Mouse (Mus musculus) intestine, embryonic 15.5 days (tissue): ENCODE results near the gene Tifa. TPM values are rescaled to one million over a fixed set of nuclear protein-coding genes. Genes with fewer than 3 reads are reported as not detected.
"Not testable (repeated sequence)": the region's sequence is repeated elsewhere in the genome, so short reads cannot be mapped to it uniquely, and the experiment has no call there.

Experiments
- ATAC-seq: fragments of 200-750 bp; cut with Nextera tagmentation; 2 replicates; pipeline ENCODE4 v1.8.0; 2017; ENCODE audit warnings: moderate TSS enrichment, moderate library complexity
- H3K27ac ChIP-seq: fragments of 300-500 bp; sonication (generic); 2 replicates; pipeline ENCODE4 v1.5.1; 2015; ENCODE audit warnings: mild to moderate bottlenecking, inconsistent platforms
- H3K27me3 ChIP-seq: fragments of 300-500 bp; sonication (generic); replicated peaks from 2 replicates; pipeline ENCODE4 v1.6.1; 2015; ENCODE audit warnings: inconsistent platforms
- H3K36me3 ChIP-seq: fragments of 300-500 bp; sonication (generic); 2 replicates; pipeline ENCODE4 v1.6.1; 2015; ENCODE audit warnings: inconsistent platforms
- H3K4me1 ChIP-seq: fragments of 300-500 bp; sonication (generic); replicated peaks from 2 replicates; pipeline ENCODE4 v1.6.1; 2015; ENCODE audit warnings: inconsistent platforms
- H3K4me2 ChIP-seq: fragments of 300-500 bp; sonication (generic); replicated peaks from 2 replicates; pipeline ENCODE4 v1.6.1; 2015; ENCODE audit warnings: mild to moderate bottlenecking, inconsistent platforms
- H3K4me3 ChIP-seq: fragments of 300-500 bp; sonication (generic); replicated peaks from 2 replicates; pipeline ENCODE4 v1.5.1; 2015; ENCODE audit warnings: inconsistent platforms
- H3K9ac ChIP-seq: fragments of 300-500 bp; sonication (generic); 2 replicates; pipeline ENCODE4 v1.6.1; 2015; ENCODE audit warnings: inconsistent platforms
- H3K9me3 ChIP-seq: fragments of 300-500 bp; sonication (generic); 2 replicates; pipeline ENCODE4 v1.6.1; 2016; ENCODE audit warnings: inconsistent platforms
- WGBS: fragments of 180-500 bp; shearing (Covaris S2); methylation state at CpG from one replicate; pipeline ENCODE4 v1.1.7; 2015; 5-methylcytosine and 5-hydroxymethylcytosine counted together
- polyA plus RNA-seq: library from polyadenylated mRNA; unstranded; fragments of >200 nt; fragmentation: Nextera tagmentation; extraction: Ambion mirVana; gene quantifications from 2 replicates; pipeline ENCODE4 v1.2.1, GENCODE M21; 2015

Tifa gene
- polyA plus RNA-seq, 1 experiment from 2014 or later: 24.7 TPM

DNA sequence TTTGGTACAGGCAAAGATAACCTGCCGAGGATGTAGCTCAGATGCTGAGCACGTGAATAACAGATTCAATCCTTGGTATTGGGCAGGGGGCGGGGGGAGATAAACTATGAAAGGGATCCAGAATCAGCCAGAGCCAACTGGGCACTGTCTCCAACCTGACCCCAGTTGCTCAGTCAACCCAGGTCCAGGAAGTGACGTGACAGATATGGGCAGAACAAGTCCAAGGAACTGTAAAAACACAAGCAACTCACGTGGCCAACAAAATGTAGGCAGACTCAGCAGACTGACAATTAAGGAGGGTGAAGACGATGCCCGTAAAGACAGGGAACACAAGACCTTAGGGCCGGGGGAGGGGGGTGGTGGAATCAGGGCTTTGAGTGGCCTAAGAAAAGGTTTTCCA lies 27.2 kb upstream of the Tifa start:
- no peak for ATAC-seq
- Histone ChIP-seq H3K4me3 (no peak overlapping the region), H3K27me3 (no peaks in the 10 kb centered on the region; the same call in none of the 2 replicates), H3K4me1 (no peaks in the 10 kb centered on the region), H3K27ac (no peak overlapping the region), H3K36me3 (no peaks in the 10 kb centered on the region), H3K4me2 (no peak overlapping the region), H3K9ac (no peak overlapping the region), H3K9me3 (no peaks in the 10 kb centered on the region)
- 64% methylated on average over 8 of the region's 8 CpGs for WGBS

DNA sequence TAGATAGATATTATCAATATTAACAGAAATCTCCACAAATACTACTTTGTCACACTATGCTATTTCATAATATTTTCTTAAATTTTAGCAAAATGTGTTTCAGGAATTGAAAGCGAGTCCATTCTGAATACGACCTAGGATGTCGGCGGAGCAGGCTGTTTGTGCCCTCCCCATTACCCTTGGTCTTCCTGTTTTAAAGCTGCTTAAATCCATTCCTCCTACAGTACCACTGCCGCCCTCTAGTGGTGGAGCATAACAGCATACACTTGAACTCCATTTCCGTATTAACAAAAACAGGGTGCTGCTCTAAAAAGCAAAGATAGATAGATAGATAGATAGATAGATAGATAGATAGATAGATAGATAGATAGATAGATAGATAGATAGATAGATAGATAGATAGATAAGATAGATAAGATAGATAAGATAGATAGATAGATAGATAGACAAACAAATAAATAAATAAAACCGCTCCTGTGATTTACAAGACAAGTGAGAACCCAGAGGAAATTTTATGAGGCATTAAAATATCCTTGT lies 26.5 kb upstream of the Tifa start:
- Histone ChIP-seq H3K4me2 (no peak overlapping the region), H3K9me3 (no peaks in the 10 kb centered on the region), H3K27ac (no peak overlapping the region), H3K4me1 (no peaks in the 10 kb centered on the region), H3K27me3 (no peaks in the 10 kb centered on the region; the same call in none of the 2 replicates), H3K9ac (no peak overlapping the region), H3K36me3 (no peaks in the 10 kb centered on the region), H3K4me3 (no peak overlapping the region)
- 29% methylated on average over 7 of the region's 7 CpGs for WGBS
- 0 out of 2 replicates have a peak, but pooled peaks have one; percentile 47 for ATAC-seq

DNA sequence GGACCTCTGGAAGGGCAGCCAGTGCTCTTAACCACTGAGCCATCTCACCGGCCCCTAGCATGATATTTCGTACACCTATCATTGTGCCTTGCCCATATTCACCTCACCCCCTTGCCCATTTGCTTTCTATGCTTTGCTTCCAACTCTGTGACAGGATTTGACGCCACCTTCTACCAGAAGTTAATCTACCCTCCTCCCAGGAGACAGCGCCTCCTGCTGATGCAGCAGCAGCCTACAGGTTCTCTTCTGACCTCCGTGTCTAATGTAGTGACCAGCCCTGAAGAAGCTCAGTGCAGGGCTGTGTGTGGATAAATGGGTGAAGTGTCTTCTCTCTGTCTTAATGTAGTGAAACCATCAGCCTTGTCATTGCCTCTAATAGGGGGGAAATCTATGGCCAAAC lies 25.1 kb upstream of the Tifa start:
- Histone ChIP-seq H3K9me3 (no peaks in the 10 kb centered on the region), H3K9ac (no peak overlapping the region), H3K27me3 (no peaks in the 10 kb centered on the region; the same call in 1 of the 2 replicates), H3K27ac (no peak overlapping the region), H3K36me3 (no peaks in the 10 kb centered on the region), H3K4me2 (no peak overlapping the region), H3K4me1 (no peaks in the 10 kb centered on the region), H3K4me3 (no peak overlapping the region)
- WGBS: 71% methylated on average over 5 of the region's 5 CpGs
- no peak for ATAC-seq

DNA sequence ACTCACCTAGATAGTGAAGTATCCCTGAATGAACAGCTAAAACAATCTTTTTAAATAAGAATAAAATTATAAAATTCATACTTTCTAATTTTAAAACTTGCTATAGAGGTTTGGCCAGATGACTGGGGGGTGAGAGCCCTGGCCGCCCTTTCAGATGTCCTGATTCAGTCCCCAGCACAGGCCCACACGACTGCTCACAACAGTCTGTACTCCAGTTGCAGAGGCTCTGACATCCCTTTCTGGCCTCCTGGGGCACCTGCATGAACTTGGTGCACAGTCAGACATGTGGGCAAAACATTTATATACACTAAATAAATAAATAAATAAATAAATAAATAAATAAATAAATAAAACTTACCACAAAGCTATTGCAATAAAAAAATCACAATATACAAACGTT lies 23.6 kb upstream of the Tifa start:
- no peak overlapping the region for H3K27ac ChIP-seq
- no peaks in the 10 kb centered on the region for H3K36me3 ChIP-seq
- ATAC-seq: no peak
- H3K4me2 ChIP-seq: no peak overlapping the region
- H3K27me3 ChIP-seq: no peaks in the 10 kb centered on the region
- H3K4me1 ChIP-seq: no peaks in the 10 kb centered on the region
- no peak overlapping the region for H3K9ac ChIP-seq
- no peaks in the 10 kb centered on the region for H3K9me3 ChIP-seq
- WGBS: 64% methylated on average over 3 of the region's 3 CpGs
- no peak overlapping the region for H3K4me3 ChIP-seq

DNA sequence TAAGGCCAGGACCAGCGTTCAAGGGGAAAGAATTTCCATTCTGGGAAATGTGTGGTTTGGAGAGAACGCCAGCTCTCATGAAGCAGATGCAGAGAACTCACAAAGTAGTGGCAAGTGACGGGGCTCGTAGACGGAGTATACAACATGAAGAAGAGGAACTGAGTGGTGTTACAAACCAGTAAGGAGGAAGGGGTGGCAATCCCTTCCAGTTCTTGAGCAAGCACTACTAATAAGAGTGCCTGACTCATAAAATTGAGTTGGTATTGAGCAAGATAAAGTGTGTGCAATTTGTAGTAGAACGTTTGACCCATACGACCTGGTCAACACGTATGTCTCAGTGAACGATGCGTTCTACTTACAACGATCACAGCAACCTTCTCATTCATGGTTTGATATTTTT lies 20.5 kb upstream of the Tifa start:
- 78% methylated on average over 11 of the region's 11 CpGs for WGBS
- Histone ChIP-seq H3K4me2 (no peak overlapping the region), H3K9me3 (no peaks in the 10 kb centered on the region), H3K27me3 (no peaks in the 10 kb centered on the region), H3K36me3 (no peaks in the 10 kb centered on the region), H3K4me1 (no peaks in the 10 kb centered on the region), H3K4me3 (no peak overlapping the region), H3K9ac (no peak overlapping the region), H3K27ac (no peak overlapping the region)
- ATAC-seq: no peak

DNA sequence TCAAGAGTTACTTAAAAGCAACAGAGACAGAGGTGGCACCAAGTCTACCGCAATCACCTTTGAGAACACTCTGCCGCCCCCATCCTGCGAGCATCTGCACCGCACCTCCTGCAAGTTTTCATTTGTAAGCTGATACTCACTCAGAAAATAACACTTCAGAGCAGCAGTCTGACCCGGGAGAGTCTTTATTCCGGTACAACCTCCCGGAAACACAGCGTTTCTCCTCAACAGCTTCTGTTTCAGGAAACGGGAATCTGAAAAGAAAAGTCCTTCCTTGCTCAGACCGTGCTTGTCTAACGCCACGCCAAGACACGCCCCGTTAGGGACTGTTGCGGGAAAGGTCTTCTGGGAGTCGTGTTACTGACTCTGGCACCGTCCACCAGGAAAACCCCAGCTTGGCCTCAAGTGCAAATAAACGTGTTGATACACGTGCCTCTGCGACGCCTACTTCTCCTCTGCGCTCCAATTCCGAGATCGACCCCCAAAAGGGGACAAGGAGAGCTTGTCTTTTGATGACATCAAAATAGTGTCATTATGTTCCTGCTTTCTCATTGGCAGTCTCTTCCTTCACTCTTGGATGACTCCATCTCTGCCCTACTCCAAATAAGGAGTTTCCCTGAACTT lies 9.5 kb upstream of the Tifa start, which contains the start of gene Alpk1:
TSS of gene Alpk1 (minus strand) at position 507 of the 624 bp plus-strand sequence.
- H3K9ac ChIP-seq: peak within 1 kb of the TSS; percentile 26; the same call in 1 of the 2 replicates
- ATAC-seq: peak; percentile 94
- no peaks in the 10 kb centered on the region for H3K4me1 ChIP-seq
- peak within 1 kb of the TSS; percentile 66 for H3K4me2 ChIP-seq
- no peaks in the 10 kb centered on the region for H3K36me3 ChIP-seq
- peak within 1 kb of the TSS; percentile 77 for H3K27ac ChIP-seq
- no peaks in the 10 kb centered on the region for H3K9me3 ChIP-seq
- no peaks in the 10 kb centered on the region for H3K27me3 ChIP-seq
- 1% methylated on average over 24 of the region's 24 CpGs for WGBS
- peak within 1 kb of the TSS; percentile 34 for H3K4me3 ChIP-seq

DNA sequence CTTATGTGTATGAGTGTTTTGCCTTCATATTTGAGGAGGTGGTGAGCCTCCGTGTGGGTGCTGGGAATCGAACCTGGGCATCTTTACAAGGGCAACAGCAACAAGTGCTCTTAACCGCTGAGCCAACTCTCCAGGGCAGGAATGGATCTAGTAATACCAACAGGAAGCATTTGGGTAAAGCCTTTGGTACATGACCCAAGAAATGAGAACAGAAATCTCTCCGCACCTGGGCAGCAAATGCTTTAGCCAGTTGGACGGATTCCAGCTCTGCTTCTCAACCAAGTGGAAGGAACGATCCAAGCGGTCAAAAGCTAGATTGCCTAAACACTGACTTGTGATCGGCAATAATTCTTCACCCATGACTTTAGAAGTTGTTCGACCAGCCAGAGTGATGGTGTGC lies 8.7 kb upstream of the Tifa start:
- Histone ChIP-seq H3K4me2 (no peak overlapping the region), H3K27me3 (no peaks in the 10 kb centered on the region), H3K9me3 (no peaks in the 10 kb centered on the region), H3K4me1 (no peaks in the 10 kb centered on the region), H3K36me3 (no peaks in the 10 kb centered on the region), H3K9ac (no peak overlapping the region), H3K27ac (no peak overlapping the region), H3K4me3 (no peak overlapping the region)
- ATAC-seq: no peak
- WGBS: 89% methylated on average over 9 of the region's 9 CpGs

DNA sequence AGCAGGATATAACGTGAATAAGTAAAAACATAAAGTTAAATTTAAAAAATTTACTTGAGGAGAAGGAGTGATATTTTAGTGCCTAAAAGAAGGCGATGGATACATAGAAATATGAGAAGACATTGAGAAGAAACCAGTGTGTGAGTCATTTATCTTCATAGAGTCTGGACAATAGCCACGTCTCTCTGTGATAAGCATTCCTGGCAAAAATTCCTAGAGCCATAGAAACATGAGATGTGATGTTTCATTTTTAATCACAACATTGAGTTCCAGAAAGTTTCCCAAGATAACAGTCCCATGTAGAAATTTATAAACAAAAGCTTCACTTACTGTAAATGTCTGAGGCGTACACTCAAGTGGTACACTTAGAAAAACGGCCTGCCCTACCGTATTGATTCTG lies 6.7 kb upstream of the Tifa start:
- H3K4me1 ChIP-seq: no peaks in the 10 kb centered on the region

DNA sequence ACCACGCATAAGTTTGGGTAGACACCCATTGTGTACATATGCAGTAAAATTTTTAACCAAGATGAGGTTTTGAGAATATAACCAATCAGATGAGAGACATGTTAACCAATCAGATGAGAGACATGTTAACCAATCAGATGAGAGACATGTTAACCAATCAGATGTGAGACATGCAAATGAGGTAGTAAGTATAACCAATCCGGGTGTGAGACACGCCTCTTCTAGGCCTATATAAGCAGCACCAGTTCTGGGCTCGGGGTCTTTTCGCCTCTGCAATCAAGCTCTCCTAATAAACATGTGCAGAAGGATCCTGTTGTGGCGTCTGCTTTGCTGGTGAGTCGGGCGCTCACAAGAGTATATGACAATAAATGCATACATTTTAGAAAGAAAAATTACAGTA lies 5.9 kb upstream of the Tifa start:
- H3K27me3 ChIP-seq, H3K27ac ChIP-seq, H3K36me3 ChIP-seq, ATAC-seq, H3K4me2 ChIP-seq, H3K4me3 ChIP-seq, H3K9ac ChIP-seq, H3K4me1 ChIP-seq, H3K9me3 ChIP-seq: not testable (repeated sequence)
- WGBS: 90% methylated on average over 8 of the region's 8 CpGs

More for the DNA sequence above, 6.7 kb upstream of the Tifa start:
- Histone ChIP-seq H3K9me3 (no peaks in the 10 kb centered on the region), H3K4me2 (no peak overlapping the region), H3K27me3 (no peaks in the 10 kb centered on the region), H3K4me3 (no peak overlapping the region), H3K9ac (no peak overlapping the region), H3K27ac (no peak overlapping the region), H3K36me3 (no peaks in the 10 kb centered on the region)
- WGBS: 59% methylated on average over 6 of the region's 6 CpGs
- no peak for ATAC-seq

DNA sequence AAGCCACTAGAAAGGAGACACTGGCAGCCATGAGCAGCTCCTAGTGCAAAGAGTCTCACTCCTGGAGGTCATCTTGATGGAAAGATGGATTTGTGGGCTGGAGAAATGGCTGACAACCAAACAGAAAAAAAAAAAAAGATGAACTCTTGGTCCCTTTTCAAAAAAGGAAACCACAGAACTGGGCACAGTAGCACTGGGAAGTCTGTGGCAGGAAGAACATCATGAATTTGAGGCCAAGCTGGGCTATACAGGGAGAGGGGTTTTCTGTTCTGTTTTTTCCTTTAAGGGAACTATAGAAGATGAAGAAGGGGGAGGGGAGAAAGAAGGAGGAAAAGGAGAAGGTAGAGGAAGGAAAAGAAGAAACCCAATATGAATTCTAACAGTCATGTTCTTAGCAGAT lies 2.6 kb upstream of the Tifa start:
- Histone ChIP-seq H3K4me2 (no peak overlapping the region), H3K27ac (no peak overlapping the region), H3K36me3 (no peaks in the 10 kb centered on the region), H3K4me3 (no peak overlapping the region), H3K9me3 (no peaks in the 10 kb centered on the region), H3K27me3 (no peaks in the 10 kb centered on the region), H3K4me1 (no peaks in the 10 kb centered on the region), H3K9ac (no peak overlapping the region)
- no peak for ATAC-seq

DNA sequence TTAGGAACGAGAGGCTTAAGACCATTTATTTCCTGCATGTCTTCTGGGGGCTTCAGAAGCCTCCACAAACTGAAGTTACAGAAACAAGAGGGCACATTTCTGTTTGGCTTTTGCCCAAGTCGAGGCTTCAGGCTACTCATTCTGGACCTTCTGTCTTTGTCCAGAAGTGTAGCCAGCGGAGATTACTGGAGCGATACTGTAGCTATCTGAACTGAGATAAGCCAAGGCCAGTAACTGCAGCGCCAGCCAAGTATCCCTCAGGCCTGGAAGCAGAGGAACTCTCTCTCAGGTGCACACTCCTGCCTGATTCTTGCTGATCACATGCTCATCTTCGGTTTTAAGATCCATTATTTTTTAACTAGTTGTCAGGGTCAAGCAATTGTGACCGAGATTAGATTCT lies 1.6 kb upstream of the Tifa start:
- no peaks in the 10 kb centered on the region for H3K27me3 ChIP-seq
- H3K9ac ChIP-seq: no peak overlapping the region
- no peak for ATAC-seq
- 42% methylated on average over 7 of the region's 7 CpGs for WGBS
- no peaks in the 10 kb centered on the region for H3K4me1 ChIP-seq
- H3K9me3 ChIP-seq: no peaks in the 10 kb centered on the region
- peak overlapping the region; percentile 29 for H3K4me2 ChIP-seq
- H3K4me3 ChIP-seq: no peak overlapping the region
- no peaks in the 10 kb centered on the region for H3K36me3 ChIP-seq
- no peak overlapping the region for H3K27ac ChIP-seq

DNA sequence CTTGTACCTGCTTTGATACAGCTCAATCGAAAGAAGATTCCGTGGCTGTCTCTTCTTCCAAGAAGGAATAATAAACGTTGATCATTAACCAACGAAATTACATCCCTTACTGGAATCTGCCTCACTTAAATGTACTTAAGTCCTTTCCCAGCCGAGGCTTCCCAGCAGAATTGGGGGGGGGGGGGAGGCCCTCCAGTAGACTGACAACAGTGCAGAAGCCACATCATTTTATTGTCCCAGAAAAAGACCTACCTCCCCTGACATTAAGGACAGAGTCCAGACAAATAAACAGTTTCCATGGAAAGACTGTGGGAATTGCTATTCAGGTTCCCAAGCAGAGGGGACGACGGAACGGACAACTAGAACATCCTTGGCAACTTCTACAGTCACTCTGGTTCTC lies 686 bp upstream of the Tifa start:
- peak overlapping the region; percentile 65 for H3K4me3 ChIP-seq
- no peaks in the 10 kb centered on the region for H3K36me3 ChIP-seq
- no peaks in the 10 kb centered on the region for H3K27me3 ChIP-seq
- H3K4me2 ChIP-seq: peak overlapping the region; percentile 95
- H3K9me3 ChIP-seq: no peaks in the 10 kb centered on the region
- peak; percentile 70 for ATAC-seq
- no peaks in the 10 kb centered on the region for H3K4me1 ChIP-seq
- H3K9ac ChIP-seq: 0 out of 2 replicates have a peak overlapping the region, but pooled peaks have one; percentile 72
- WGBS: 15% methylated on average over 8 of the region's 8 CpGs
- H3K27ac ChIP-seq: peak overlapping the region; percentile 86
